In the genomic region with DNA sequence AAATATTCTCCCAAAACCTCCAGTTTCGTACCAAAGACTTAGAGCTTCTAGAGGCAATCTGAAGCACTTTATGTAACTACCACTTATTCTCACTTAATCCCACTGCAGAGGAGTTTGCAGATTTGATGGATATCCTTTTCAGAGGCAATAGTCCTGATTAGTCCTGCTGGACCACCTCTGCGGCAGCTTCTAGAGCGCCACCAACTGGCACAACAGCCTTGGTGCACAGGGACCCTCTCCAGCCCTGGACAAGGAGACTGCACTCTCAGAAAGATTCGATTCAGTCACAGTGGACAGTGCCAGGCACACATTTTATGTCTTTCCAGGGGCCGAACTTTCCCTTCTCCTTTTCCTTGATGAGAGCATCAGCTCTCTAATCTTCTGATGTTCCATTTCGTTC, we compare ENCODE assay signal across 9 mouse cellular contexts.
A peak's percentile ranks its signal among the peaks of the same experiment; 100 is the strongest.
DNase-seq lines count a peak whose midpoint lies in the region; ATAC-seq and TF ChIP-seq lines count a peak whose summit lies in the region.
"Had no signal": no experiment of that assay in that cellular context is flagged by ENCODE, and none has a peak within 500 bp of the region (broad histone marks: within the 10 kb centered on the region; RNA-seq: fewer than 3 reads in every experiment).

No protein-coding gene starts in this region.

- H3K4me3 ChIP-seq in gastrocnemius, adult 2 months = no peak overlapping the region
- H3K4me3 ChIP-seq in liver, postnatal 0 days (ENCODE audit: low read depth, low read length) = no peak overlapping the region
- H3K4me3 ChIP-seq in liver, embryonic 12.5 days = no peak overlapping the region
- H3K4me3 ChIP-seq in hindbrain, embryonic 12.5 days = no peak overlapping the region

- no peaks in the 10 kb centered on the region for H3K4me1 ChIP-seq in liver, postnatal 0 days (ENCODE audit: insufficient read depth)
- no peaks in the 10 kb centered on the region for H3K4me1 ChIP-seq in liver, embryonic 12.5 days
- H3K4me1 ChIP-seq in hindbrain, embryonic 12.5 days = no peaks in the 10 kb centered on the region

- DNase-seq in gastrocnemius, adult 2 months = no peak
- DNase-seq in gastrocnemius, adult 18-20 months (ENCODE audit: low spot score) = no peak
- no peak for DNase-seq in liver, postnatal 0 days
- peak; percentile 19 for DNase-seq in ZHBTc4 (ENCODE audit: low read depth, low spot score)
- DNase-seq in layer of hippocampus, postnatal 10 days (ENCODE audit: low spot score in 2 of 2) = peak; percentile 38 to 43
- no peak for DNase-seq in thymus, postnatal 25 days
- DNase-seq: lung, postnatal 4 days had no signal

- TF ChIP-seq CTCF in gastrocnemius, adult 2 months (IDR thresholded peaks at IDR 0.05) = peak; percentile 41
- TF ChIP-seq CTCF in liver, postnatal 0 days (IDR thresholded peaks at IDR 0.05; ENCODE audit: low read depth) = peak; percentile 25; the same call in 1 of the 2 replicates

- no peak for ATAC-seq in liver, postnatal 0 days
- ATAC-seq in liver, embryonic 12.5 days = no peak
- ATAC-seq in hindbrain, embryonic 12.5 days (ENCODE audit: low FRiP score) = no peak

- H3K9ac ChIP-seq in liver, postnatal 0 days (replicated peaks) = no peak overlapping the region
- H3K9ac ChIP-seq in liver, embryonic 12.5 days = no peak overlapping the region
- H3K9ac ChIP-seq in hindbrain, embryonic 12.5 days = no peak overlapping the region

- no peak for TF ChIP-seq EP300 in liver, postnatal 0 days (IDR thresholded peaks at IDR 0.05; ENCODE audit: low read depth)

- no peak overlapping the region for H3K27ac ChIP-seq in gastrocnemius, adult 2 months
- no peak overlapping the region for H3K27ac ChIP-seq in liver, postnatal 0 days (ENCODE audit: low read depth)
- H3K27ac ChIP-seq in liver, embryonic 12.5 days = no peak overlapping the region
- H3K27ac ChIP-seq in hindbrain, embryonic 12.5 days = no peak overlapping the region

- H3K9me3 ChIP-seq in liver, postnatal 0 days (ENCODE audit: low read length) = no peaks in the 10 kb centered on the region
- H3K9me3 ChIP-seq in liver, embryonic 12.5 days (replicated peaks) = no peaks in the 10 kb centered on the region
- no peaks in the 10 kb centered on the region for H3K9me3 ChIP-seq in hindbrain, embryonic 12.5 days (replicated peaks)

- WGBS in liver, postnatal 0 days (ENCODE audit: insufficient replicate concordance) = 58% methylated on average over 6 of the region's 6 CpGs
- WGBS in liver, embryonic 12.5 days (ENCODE audit: insufficient replicate concordance) = 46% methylated on average over 6 of the region's 6 CpGs
- 67% methylated on average over 6 of the region's 6 CpGs for WGBS in hindbrain, embryonic 12.5 days

- no peaks in the 10 kb centered on the region for H3K36me3 ChIP-seq in liver, postnatal 0 days (replicated peaks; ENCODE audit: insufficient read depth, low read length)
- H3K36me3 ChIP-seq in liver, embryonic 12.5 days = no peaks in the 10 kb centered on the region
- no peaks in the 10 kb centered on the region for H3K36me3 ChIP-seq in hindbrain, embryonic 12.5 days

- no peaks in the 10 kb centered on the region for H3K27me3 ChIP-seq in liver, postnatal 0 days (ENCODE audit: insufficient read depth, low read length)
- no peaks in the 10 kb centered on the region for H3K27me3 ChIP-seq in liver, embryonic 12.5 days (replicated peaks)
- H3K27me3 ChIP-seq in hindbrain, embryonic 12.5 days = no peaks in the 10 kb centered on the region

- H3K4me2 ChIP-seq in liver, postnatal 0 days (ENCODE audit: low read depth, low read length) = no peak overlapping the region
- no peak overlapping the region for H3K4me2 ChIP-seq in liver, embryonic 12.5 days
- H3K4me2 ChIP-seq in hindbrain, embryonic 12.5 days (replicated peaks) = no peak overlapping the region

- intact Hi-C loops in gastrocnemius, adult 2 months (cut with DNase I) = no loop called here

Comparison
In these comparisons a context has a peak if more than half of its experiments do, and no peak if none do; other contexts are left out.
1. DNase-seq: peak in ZHBTc4 (single experiment) and layer of hippocampus, postnatal 10 days (2 of 2); none in gastrocnemius, adult 2 months (single experiment), gastrocnemius, adult 18-20 months (single experiment), liver, postnatal 0 days (single experiment) and thymus, postnatal 25 days (single experiment).